Mouse (Mus musculus): Measurements from ENCODE around the gene Sec14l4.

Sec14l4 gene

GRCm38 (mm10) chr11:4080219-4080618 is 49.0 kb downstream of the Sec14l4 start:
- DNase-seq = peak; percentile 78 to 85

- peak; percentile 85 to 94 for DNase-seq
Measured at GRCm38 (mm10) chr11:4083316-4084078, 52.2 kb downstream of the Sec14l4 start.

- DNase-seq = peak; percentile 41 to 44
Measured at GRCm38 (mm10) chr11:4086246-4086645, 55.0 kb downstream of the Sec14l4 start.

- DNase-seq = no peak
Measured at GRCm38 (mm10) chr11:4087267-4087666, 56.0 kb downstream of the Sec14l4 start.

GRCm38 (mm10) chr11:4093459-4094377 is 62.5 kb downstream of the Sec14l4 start:
- no peak for DNase-seq

GRCm38 (mm10) chr11:4094378-4095170 is 63.3 kb downstream of the Sec14l4 start:
- peak; percentile 76 to 83 for DNase-seq

GRCm38 (mm10) chr11:4095171-4096053 is 64.2 kb downstream of the Sec14l4 start, which contains the start of gene Mtfp1:
Mtfp1 (minus strand) TSS chr11:4095445.
- peak; percentile 74 to 77 for DNase-seq

GRCm38 (mm10) chr11:4096054-4096984 is 65.1 kb downstream of the Sec14l4 start:
- DNase-seq = peak; percentile 98 to 99

- peak in 1 of 2 experiments; percentile 43 for DNase-seq
Measured at GRCm38 (mm10) chr11:4097091-4097621, 65.9 kb downstream of the Sec14l4 start.

Data from cerebellum, postnatal 10 days (tissue).